Mouse (Mus musculus): ENCODE results near the gene Pde1a.

- TF ChIP-seq CTCF (IDR thresholded peaks at IDR 0.05; ENCODE audit: low read depth, low read length) (no peak), TAL1 (conservative IDR thresholded peaks at IDR 0.05; ENCODE audit: low read depth, low read length) (no peak), POLR2AphosphoS5 (IDR thresholded peaks at IDR 0.05; ENCODE audit: insufficient replicate concordance, low read depth, low read length) (no peak), GATA1 (IDR thresholded peaks at IDR 0.05; ENCODE audit: borderline replicate concordance, low read length) (no peak), GATA2 (IDR thresholded peaks at IDR 0.05; ENCODE audit: borderline replicate concordance, low read depth, low read length) (no peak)
Observed at GRCm38 (mm10) chr2:79856874-79857273, 272.4 kb downstream of the Pde1a start.
